34 mouse cellular contexts compared by ENCODE assay signal in the genomic region with DNA sequence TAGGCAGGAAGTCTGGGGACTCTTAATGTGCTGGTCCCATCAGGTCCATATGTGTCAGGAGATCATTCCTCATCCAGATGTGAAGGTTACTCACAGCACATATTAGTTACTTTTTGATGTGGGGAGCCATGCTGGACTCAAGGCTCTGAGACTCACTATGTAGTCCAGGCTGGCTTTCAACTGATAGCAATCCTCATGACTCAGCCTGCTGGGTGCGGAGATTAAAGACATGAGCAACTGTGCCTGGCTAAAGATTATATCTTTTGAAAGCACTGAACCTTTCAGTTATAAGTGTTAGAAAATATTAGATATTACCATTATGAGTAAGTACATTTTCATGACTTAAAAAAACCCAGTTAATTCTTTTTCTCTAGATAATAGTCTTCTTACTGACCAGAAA.
A peak's percentile ranks its signal among the peaks of the same experiment; 100 is the strongest.
DNase-seq lines count a peak whose midpoint lies in the region; ATAC-seq and TF ChIP-seq lines count a peak whose summit lies in the region.
"Had no signal": no experiment of that assay in that cellular context is flagged by ENCODE, and none has a peak within 500 bp of the region (broad histone marks: within the 10 kb centered on the region; RNA-seq: fewer than 3 reads in every experiment).

No protein-coding gene starts in this region.

- peaks cover 20% of the 10 kb centered on the region for H3K4me1 ChIP-seq in liver, embryonic 12.5 days
- no peaks in the 10 kb centered on the region for H3K4me1 ChIP-seq in liver, postnatal 0 days (ENCODE audit: insufficient read depth)
- H3K4me1 ChIP-seq: embryonic facial prominence, embryonic 13.5 days; forebrain, embryonic 13.5 days; heart, embryonic 12.5 days; hindbrain, embryonic 13.5 days; limb, embryonic 12.5 days; neural tube, embryonic 15.5 days had no signal

- H3K27ac ChIP-seq in liver, embryonic 12.5 days: no peak overlapping the region
- no peak overlapping the region for H3K27ac ChIP-seq in liver, postnatal 0 days (ENCODE audit: low read depth)
- H3K27ac ChIP-seq: embryonic facial prominence, embryonic 13.5 days; forebrain, embryonic 13.5 days; hindbrain, embryonic 13.5 days; kidney, postnatal 0 days; limb, embryonic 12.5 days; neural tube, embryonic 15.5 days; stomach, postnatal 0 days had no signal

- H3K9me3 ChIP-seq in liver, embryonic 12.5 days (replicated peaks): no peaks in the 10 kb centered on the region
- H3K9me3 ChIP-seq in liver, postnatal 0 days (ENCODE audit: low read length): no peaks in the 10 kb centered on the region
- H3K9me3 ChIP-seq: embryonic facial prominence, embryonic 13.5 days; forebrain, embryonic 13.5 days; heart, embryonic 12.5 days; hindbrain, embryonic 13.5 days; limb, embryonic 12.5 days; neural tube, embryonic 15.5 days had no signal

- TF ChIP-seq EP300 in liver, postnatal 0 days (IDR thresholded peaks at IDR 0.05; ENCODE audit: low read depth): peak; percentile 88

- 33% methylated on average over 1 of the region's 1 CpGs for WGBS in liver, embryonic 12.5 days (ENCODE audit: insufficient replicate concordance)
- WGBS in liver, postnatal 0 days (ENCODE audit: insufficient replicate concordance): 59% methylated on average over 1 of the region's 1 CpGs

- peak; percentile 96 for ATAC-seq in liver, embryonic 12.5 days
- ATAC-seq in liver, postnatal 0 days: no peak
- ATAC-seq: forebrain, embryonic 13.5 days; intestine, embryonic 16.5 days; lung, postnatal 0 days had no signal

- intact Hi-C loops in left cerebral cortex, postnatal 36 days (cut with DNase I): no loop called here

- peak; percentile 12 for DNase-seq in 416B (ENCODE audit: low read depth)
- DNase-seq in c-Kit-positive CD71-positive TER-119-positive erythroid progenitor cells, embryonic 14.5 days (ENCODE audit: low spot score): peak; percentile 59
- DNase-seq in liver, postnatal 0 days: no peak
- DNase-seq in retina, postnatal 1 day: no peak
- no peak for DNase-seq in left cerebral cortex, postnatal 36 days (ENCODE audit: low spot score in 2 of 2)
- DNase-seq in gastrocnemius, postnatal 10 days: no peak
- DNase-seq in natural killer cell, adult 2 months (ENCODE audit: low spot score in 2 of 2): no peak
- DNase-seq: adrenal gland, postnatal 36 days; cerebellum, adult 9-11 months; gastrocnemius, postnatal 36 days; heart, adult 18-20 months; heart, postnatal 4 days; kidney, adult 8-10 months; kidney, postnatal 4 days; layer of hippocampus, postnatal 36 days; lung, adult 18-20 months; lung, postnatal 4 days; midbrain, embryonic 14.5 days; right cerebral cortex, adult 18-20 months; spleen, adult 18-20 months; thymus, adult 2 months; thymus, postnatal 36 days had no signal

- H3K36me3 ChIP-seq in liver, embryonic 12.5 days: no peaks in the 10 kb centered on the region
- no peaks in the 10 kb centered on the region for H3K36me3 ChIP-seq in liver, postnatal 0 days (replicated peaks; ENCODE audit: insufficient read depth, low read length)
- H3K36me3 ChIP-seq: embryonic facial prominence, embryonic 13.5 days; heart, embryonic 12.5 days; hindbrain, embryonic 13.5 days; limb, embryonic 12.5 days; neural tube, embryonic 15.5 days had no signal

- H3K4me3 ChIP-seq in liver, embryonic 12.5 days: no peak overlapping the region
- H3K4me3 ChIP-seq in liver, postnatal 0 days (ENCODE audit: low read depth, low read length): no peak overlapping the region
- H3K4me3 ChIP-seq: embryonic facial prominence, embryonic 13.5 days; erythroblast, embryonic 14.5 days; forebrain, embryonic 13.5 days; heart, embryonic 12.5 days; hindbrain, embryonic 13.5 days; limb, embryonic 12.5 days; neural tube, embryonic 15.5 days had no signal

- no peaks in the 10 kb centered on the region for H3K27me3 ChIP-seq in liver, embryonic 12.5 days (replicated peaks)
- H3K27me3 ChIP-seq in liver, postnatal 0 days (ENCODE audit: insufficient read depth, low read length): no peaks in the 10 kb centered on the region
- H3K27me3 ChIP-seq: embryonic facial prominence, embryonic 13.5 days; forebrain, embryonic 13.5 days; heart, embryonic 12.5 days; hindbrain, embryonic 13.5 days; limb, embryonic 12.5 days; neural tube, embryonic 15.5 days had no signal

- H3K9ac ChIP-seq in liver, embryonic 12.5 days: no peak overlapping the region
- no peak overlapping the region for H3K9ac ChIP-seq in liver, postnatal 0 days (replicated peaks)
- H3K9ac ChIP-seq: embryonic facial prominence, embryonic 13.5 days; forebrain, embryonic 13.5 days; heart, embryonic 12.5 days; hindbrain, embryonic 13.5 days; limb, embryonic 12.5 days; neural tube, embryonic 15.5 days had no signal

- H3K4me2 ChIP-seq in liver, embryonic 12.5 days: no peak overlapping the region
- no peak overlapping the region for H3K4me2 ChIP-seq in liver, postnatal 0 days (ENCODE audit: low read depth, low read length)
- H3K4me2 ChIP-seq: embryonic facial prominence, embryonic 13.5 days; forebrain, embryonic 13.5 days; heart, embryonic 12.5 days; hindbrain, embryonic 13.5 days; limb, embryonic 12.5 days; neural tube, embryonic 15.5 days had no signal

- TF ChIP-seq CTCF in liver, postnatal 0 days (IDR thresholded peaks at IDR 0.05; ENCODE audit: low read depth): no peak

Comparison
In these comparisons a context has a peak if more than half of its experiments do, and no peak if none do; other contexts are left out.
1. DNase-seq: peak in 416B (single experiment) and c-Kit-positive CD71-positive TER-119-positive erythroid progenitor cells, embryonic 14.5 days (single experiment); none in liver, postnatal 0 days (single experiment), retina, postnatal 1 day (single experiment), left cerebral cortex, postnatal 36 days (0 of 2), gastrocnemius, postnatal 10 days (single experiment) and natural killer cell, adult 2 months (0 of 2).